Mouse (Mus musculus): ENCODE data around the gene Trpv2.

DNA sequence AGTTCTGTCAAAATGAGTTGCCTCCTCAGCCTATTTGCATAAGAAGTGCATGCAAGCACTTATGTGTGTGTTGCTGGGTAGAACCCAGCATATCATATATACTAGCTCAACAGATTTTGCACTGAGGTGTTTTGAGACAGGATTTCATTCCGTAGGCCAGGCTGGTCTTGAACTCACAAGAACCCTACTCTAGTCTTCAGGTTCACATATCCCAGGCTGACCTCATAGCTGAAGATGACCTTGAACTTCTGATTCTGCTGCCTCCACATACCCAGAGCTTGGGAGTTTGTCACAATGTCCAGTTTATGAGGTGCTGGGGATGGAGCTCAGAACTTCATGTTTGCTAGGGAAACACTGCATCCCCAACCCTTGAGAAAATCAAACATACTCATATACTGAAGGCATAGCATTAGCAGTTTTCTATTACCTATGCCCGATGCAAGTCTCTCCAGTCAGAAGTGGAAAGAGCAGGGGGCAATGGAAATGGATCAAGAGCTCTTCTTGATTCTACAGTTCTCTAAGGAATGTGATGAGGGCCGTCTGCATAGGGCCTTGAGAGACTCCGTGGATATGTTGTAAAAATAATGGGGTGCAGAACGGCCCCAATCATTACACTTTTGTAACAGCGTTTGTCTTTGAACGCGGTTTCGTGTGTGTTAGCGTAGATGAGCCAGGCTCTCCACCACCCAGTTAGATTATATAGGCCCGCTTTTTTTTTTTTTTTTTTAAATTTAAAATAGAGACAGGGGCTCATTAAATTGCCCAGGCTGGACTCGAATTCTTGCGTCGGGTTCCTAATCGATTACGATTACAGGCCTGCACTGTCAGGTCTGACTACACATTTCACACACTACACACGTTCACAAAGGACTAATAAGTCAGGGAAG, 27.7 kb downstream of the Trpv2 start:
- TF ChIP-seq CTCF (IDR thresholded peaks at IDR 0.05; ENCODE audit: borderline replicate concordance, insufficient read depth, low read depth, low read length) (no peak), POLR2A (IDR thresholded peaks at IDR 0.05; ENCODE audit: borderline replicate concordance, insufficient read depth, low read length) (no peak)

All from cerebellum, adult 2 months (tissue).